Mouse (Mus musculus): ENCODE measurements around the gene Acap1.
"Not testable (repeated sequence)": the region's sequence is repeated elsewhere in the genome, so short reads cannot be mapped to it uniquely, and the experiment has no call there.

The Acap1 gene

DNA sequence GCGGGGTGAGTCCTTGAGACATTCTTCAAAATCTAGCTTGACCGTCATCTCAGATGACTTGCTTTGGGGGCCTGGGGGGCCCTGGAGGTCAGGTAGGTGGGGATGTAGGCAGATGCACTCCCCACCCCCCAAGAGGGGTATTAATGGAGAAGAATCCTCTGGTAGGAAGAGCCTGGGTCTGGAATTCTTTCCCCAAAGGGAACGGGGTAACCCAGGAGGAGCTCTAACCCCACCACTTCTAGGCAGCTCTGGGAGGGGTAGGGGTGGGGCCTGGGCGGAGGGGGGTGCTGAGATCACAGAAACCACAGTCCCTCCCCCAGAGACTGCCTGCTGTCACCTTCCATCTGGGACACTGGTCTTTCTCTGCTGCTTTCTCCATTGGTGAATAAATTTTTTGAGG, at the start of gene Acap1:
Gene Acap1, minus strand, starts transcription at position 249 of the 400 bp plus-strand sequence.
- DNase-seq (ENCODE audit: low spot score in 2 of 2), result no peak

GRCm38 (mm10) chr11:69940962-69941361, 45.6 kb upstream of the Acap1 start:
- no peak for DNase-seq (ENCODE audit: low spot score in 2 of 2)

- DNase-seq (ENCODE audit: low spot score in 2 of 2), result no peak
Observed at GRCm38 (mm10) chr11:69939731-69940130, 44.4 kb upstream of the Acap1 start.

- DNase-seq (ENCODE audit: low spot score in 2 of 2), result no peak
Observed at GRCm38 (mm10) chr11:69939181-69939580, 43.8 kb upstream of the Acap1 start.

DNA sequence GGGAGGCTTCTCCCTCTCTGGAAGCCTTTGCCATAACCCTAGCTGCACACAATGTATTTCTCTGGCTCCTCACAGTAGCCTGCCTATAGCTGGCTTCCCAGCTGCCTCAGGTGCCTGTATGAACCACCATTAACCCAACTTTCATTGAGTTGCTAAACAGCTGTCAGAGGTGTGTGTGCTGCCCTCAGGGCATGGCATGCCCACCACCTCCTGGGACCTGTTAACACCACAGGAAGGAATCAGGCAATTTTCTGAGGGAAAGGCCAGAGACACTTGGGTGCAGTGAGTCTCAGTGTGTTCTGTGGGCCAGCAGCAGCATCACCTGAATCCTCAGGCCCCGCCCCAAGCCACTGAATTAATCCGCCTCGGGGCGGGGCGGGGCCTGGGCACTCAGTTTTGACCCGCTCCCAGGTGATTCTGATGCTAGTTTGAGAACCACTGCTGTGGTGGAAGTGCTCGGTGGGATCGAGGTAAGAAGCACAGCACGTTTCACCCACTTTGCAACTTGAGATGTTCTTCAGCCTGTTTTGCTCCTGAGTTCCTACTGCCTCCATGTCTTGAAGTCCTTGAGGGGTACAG, 43.2 kb upstream of the Acap1 start:
- no peak for DNase-seq (ENCODE audit: low spot score in 2 of 2)

GRCm38 (mm10) chr11:69937834-69938233, 42.5 kb upstream of the Acap1 start:
- DNase-seq (ENCODE audit: low spot score in 2 of 2), result no peak

GRCm38 (mm10) chr11:69937385-69937784, 42.0 kb upstream of the Acap1 start:
- no peak for DNase-seq (ENCODE audit: low spot score in 2 of 2)

DNA sequence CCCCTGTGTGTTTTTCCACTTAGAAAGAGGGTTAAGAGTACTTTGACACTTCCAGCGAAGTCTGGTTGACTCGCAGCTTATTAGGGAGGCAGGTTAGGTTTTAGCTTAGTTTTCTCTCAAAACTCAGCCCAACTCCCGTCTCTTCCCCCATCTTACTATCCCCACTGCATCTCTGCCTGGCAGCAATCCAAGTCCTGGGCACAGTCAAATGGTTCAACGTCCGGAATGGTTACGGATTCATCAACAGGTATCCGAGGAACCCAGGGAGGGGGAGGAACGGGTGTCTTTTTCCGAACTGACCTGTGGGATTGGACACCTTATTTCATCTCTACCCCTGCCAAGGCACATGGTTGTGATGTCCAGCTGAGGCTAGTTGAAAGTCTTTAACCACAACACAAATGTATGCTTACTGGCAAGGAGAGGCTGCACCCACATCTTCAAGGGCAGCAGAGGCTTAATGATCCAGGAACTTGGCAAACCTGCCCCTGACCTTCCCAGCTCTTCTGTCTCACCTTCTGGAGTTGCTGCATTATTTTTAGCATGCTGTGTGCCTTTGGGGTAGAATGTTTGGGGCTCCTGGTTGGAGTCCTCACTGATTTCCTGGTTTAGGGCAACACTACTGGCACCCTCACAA, 41.5 kb upstream of the Acap1 start:
- DNase-seq (ENCODE audit: low spot score in 2 of 2), result no peak

DNA sequence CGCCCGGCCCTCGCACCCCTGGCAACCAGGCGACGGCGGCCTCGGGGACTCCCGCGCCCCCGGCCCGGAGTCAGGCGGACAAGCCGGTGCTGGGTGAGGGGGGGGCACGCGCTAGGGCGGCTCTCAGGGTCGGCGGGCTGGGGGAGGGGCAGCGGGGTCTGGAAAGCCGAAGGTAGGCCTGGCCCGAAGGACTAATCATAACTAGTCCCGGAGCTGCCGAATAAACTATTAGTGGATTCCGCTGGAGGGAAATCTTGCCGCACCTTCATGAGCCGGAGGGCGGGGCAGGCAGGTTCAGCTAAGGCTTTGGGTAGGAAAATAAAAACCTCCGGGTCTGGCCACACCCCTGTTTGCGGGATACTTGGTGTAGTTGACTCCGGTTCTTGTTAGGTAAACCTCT, 40.8 kb upstream of the Acap1 start:
- DNase-seq (ENCODE audit: low spot score in 2 of 2), result no peak

- DNase-seq (ENCODE audit: low spot score in 2 of 2), result peak; percentile 81 to 86
Observed at GRCm38 (mm10) chr11:69935137-69935879, 40.0 kb upstream of the Acap1 start, which contains the start of gene Ybx2. Gene Ybx2 (plus strand): TSS chr11:69935796.

GRCm38 (mm10) chr11:69934681-69935080, 39.3 kb upstream of the Acap1 start:
- no peak for DNase-seq (ENCODE audit: low spot score in 2 of 2)

DNA sequence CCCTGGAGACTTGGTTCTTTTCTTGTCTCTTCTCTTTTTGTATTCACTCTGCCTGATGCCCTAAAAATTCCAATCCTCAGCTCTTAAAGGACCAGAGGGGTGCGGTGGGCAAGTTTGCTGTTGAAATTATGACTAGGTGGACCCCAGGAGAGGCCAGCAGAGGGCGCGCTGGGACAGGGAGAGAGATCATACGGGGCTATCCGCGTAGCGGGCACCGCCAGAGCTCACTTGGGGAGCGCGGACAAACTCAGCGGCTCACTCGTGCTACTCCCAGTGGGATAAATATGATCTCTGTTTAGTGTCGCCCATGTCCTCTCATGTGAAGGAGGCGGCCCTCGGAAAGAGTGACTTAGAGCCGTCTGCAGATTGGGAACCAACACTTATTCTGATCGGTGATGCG, 38.8 kb upstream of the Acap1 start:
- peak; percentile 83 to 91 for DNase-seq (ENCODE audit: low spot score in 2 of 2)

GRCm38 (mm10) chr11:69933066-69933465, 37.7 kb upstream of the Acap1 start:
- DNase-seq (ENCODE audit: low spot score in 2 of 2), result no peak

DNA sequence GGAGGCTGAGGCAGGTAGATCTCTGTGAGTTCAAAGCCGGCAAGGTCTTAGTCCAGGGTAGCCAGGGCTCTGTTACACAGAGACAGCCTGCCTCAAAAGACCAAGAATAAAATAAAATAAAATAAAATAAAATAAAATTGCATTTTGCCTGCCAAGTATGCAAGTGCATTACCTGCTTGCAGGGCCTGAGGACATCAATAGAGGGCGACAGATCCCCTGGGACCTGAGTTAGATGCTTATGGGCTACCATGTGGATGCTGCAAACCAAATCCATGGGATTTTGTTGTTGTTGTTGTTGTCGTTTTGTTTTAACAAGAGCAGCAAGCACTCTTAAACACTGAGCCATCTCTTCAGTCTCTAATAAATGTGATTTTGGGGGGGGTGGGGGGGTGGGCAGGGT, 36.9 kb upstream of the Acap1 start:
- no peak for DNase-seq (ENCODE audit: low spot score in 2 of 2)

DNA sequence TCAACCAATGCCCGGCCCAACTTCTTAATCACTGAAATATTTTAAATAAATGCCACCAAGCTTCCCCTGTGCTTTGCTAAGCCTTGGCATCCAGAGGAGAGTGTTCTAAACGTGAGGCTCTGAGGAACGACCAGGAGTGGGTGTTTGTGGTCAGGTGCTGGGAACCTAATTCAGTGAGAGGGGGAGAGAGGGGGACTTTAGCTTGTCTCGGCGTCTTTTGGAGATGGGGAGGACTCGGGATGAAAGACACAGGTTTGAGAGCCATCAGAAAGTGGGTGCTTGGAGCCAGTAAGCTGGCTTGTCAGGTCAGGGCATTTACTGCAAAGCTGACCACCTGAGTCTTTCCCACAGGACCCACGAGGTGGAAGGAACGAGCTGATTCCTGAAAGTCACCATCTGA, 36.4 kb upstream of the Acap1 start:
- no peak for DNase-seq (ENCODE audit: low spot score in 2 of 2)

DNA sequence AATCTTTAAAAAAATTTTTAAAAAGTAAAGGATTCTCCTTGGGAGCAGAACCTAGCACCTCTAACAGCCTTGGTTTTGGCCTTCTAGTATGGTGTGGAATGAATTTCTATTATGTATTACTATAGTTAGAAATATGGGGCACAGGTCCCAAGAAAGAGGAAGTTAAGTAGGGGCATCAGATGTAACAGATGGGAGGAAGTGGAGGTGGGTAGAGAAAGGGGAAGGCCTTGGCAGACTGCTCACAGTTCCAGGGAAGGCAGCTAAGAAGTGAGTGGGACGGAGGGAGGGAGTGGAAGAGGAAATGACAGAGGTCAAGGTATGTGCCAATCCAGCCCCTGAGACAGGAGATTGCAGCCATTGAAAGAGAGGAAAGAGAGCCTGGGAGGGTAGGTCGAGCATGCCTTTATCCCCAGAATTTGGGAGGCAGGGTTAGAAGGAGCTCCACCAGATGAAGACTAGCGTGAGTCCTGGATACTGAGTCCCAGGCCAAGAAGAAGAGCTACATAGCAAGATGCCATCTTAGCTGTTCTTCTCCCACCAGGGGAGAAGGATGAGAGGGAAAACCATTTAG, 35.7 kb upstream of the Acap1 start:
- no peak for DNase-seq (ENCODE audit: low spot score in 2 of 2)

- not testable (repeated sequence) for DNase-seq (ENCODE audit: low spot score in 2 of 2)
Observed at GRCm38 (mm10) chr11:69930176-69930575, 34.8 kb upstream of the Acap1 start.

DNA sequence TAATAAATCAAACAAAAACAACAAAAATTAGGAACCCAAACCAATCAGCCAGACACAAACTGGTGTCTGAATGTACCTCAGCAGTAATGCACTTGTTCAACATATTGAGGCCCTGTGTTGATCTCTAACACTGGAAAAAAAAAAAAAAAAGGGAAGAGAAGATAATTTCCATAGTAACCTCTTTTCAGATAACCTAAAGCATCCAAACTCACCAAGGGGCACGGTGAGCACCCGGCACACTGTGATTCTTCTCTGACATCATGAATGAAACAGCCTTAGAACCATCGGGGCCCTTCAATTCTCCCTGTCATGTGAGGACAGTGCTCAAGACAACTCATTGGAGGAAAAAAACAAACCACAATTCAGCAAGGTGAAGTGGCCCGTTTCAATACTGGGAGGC, 34.4 kb upstream of the Acap1 start:
- no peak for DNase-seq (ENCODE audit: low spot score in 2 of 2)

DNA sequence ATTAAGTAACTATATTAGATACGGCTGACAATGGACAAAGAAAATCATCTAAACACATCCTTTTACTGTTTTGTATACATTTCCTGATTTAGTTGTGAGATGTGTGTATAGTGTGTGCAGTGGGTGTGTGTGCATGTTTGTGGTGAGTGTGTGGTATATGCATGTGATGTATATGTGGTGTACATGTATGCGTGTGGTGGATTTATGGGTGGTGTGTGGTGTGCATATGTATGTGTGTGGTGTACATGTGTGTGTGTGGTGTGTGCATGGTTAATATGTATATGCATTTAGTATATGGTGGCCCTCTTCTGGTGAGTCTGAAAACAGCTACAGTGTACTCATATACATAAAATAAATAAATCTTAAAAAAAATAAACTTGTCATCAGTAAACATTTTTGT, 32.2 kb upstream of the Acap1 start:
- no peak for DNase-seq (ENCODE audit: low spot score in 2 of 2)

DNA sequence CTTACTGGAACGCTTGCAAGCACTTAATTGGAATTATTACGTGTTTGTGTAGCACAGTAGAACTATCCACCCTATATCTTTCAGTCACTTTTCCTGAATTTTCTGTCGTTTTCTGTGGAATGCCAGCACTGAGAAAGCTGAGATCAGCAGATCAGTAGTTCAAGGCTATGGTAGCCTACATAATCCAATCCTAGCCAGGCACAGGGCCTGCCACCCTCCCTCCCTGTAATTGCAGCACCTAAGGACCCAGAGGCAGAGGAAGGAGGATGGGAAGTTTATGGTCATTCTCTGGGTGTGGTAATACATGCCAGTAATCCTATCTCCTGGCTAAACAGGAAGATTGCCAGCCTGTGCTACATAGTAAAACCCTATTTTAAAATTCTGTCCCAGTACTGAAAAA, 27.5 kb upstream of the Acap1 start:
- DNase-seq (ENCODE audit: low spot score in 2 of 2), result no peak

DNA sequence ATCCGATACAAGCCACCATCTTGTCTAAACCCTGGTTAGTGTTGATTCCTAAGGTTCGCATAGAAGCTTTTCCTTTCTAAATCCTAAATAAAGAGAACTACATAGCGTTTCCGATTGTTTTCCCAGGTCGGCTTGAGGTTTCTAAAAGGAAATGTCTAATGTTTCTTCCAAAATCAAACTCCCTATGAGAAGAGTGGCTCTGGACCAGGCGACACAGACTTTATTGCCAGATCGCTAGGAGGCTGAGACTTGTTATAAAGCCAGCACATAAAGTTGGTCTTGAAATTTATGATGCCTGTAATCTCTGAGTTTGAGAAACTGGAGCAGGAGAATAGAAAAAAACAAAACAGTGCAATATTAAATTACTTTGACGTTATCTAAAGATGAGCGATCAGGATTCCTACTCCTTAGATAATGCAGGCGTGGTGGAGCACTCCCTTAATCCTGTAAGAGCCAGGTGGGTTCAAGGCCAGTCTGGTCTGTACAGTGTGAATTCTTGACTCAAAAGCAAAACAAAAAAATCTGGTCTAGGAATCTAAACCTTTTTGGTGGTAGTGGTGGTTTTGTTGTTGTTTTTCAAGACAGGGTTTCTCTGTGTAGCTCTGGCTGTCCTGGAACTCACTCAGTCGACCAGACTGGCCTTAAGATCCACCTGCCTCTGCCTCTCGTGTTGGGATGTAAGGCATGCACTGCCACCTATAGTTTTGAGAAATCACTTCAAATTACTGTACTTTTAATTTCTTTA, 26.8 kb upstream of the Acap1 start:
- no peak for DNase-seq (ENCODE audit: low spot score in 2 of 2)

Measured in frontal cortex, postnatal 36 days (tissue).